Mouse (Mus musculus): Measurements from ENCODE around the gene Rspry1.

- no peak for TF ChIP-seq CTCF (conservative IDR thresholded peaks at IDR 0.05; ENCODE audit: low read length)
- TF ChIP-seq NANOG (IDR thresholded peaks at IDR 0.05; ENCODE audit: borderline replicate concordance, low read length): no peak
- TF ChIP-seq POU5F1 (IDR thresholded peaks at IDR 0.05; ENCODE audit: borderline replicate concordance, low read length): no peak
Measured at GRCm38 (mm10) chr8:94660418-94660817, 58.7 kb downstream of the Rspry1 start.
